Mouse (Mus musculus) CD4-positive naive resting alpha-beta T cell, adult 76 days (primary cell): ENCODE results near the gene Spdef. TPM values are rescaled to one million over a fixed set of nuclear protein-coding genes. Genes with fewer than 3 reads are reported as not detected.

Experiments
- total RNA-seq: library from RNA; stranded (reverse); gene quantifications from one replicate; pipeline ENCODE4 v1.2.4, GENCODE M21; 2023

The Spdef gene
- 1.2 TPM for total RNA-seq

GRCm38 (mm10) chr17:27728770-27729169, at the start of gene Spdef:
Spdef (minus strand) TSS chr17:27728955.

Other genes starting within 250 kb of the Spdef start
- not detected for gene Grm4, start 207.6 kb downstream of the Spdef start, total RNA-seq
- 41.8 TPM for gene Hmga1, start 172.5 kb downstream of the Spdef start, total RNA-seq
- 41.7 TPM for gene AI413582, start 163.2 kb downstream of the Spdef start, total RNA-seq
- gene Nudt3, start 105.5 kb downstream of the Spdef start, total RNA-seq = 86.4 TPM
- gene RPS10-NUDT3, start 93.7 kb downstream of the Spdef start, total RNA-seq = not detected
- gene Rps10, start 92.3 kb downstream of the Spdef start, total RNA-seq = 2,982 TPM
- gene Pacsin1, start 73.4 kb downstream of the Spdef start, total RNA-seq = 38.2 TPM
- gene D17Wsu92e, start 91.7 kb upstream of the Spdef start, total RNA-seq = 81.3 TPM
- 68.9 TPM for gene Snrpc, start 109.2 kb upstream of the Spdef start, total RNA-seq
- 4.4 TPM for gene Uhrf1bp1, start 127.5 kb upstream of the Spdef start, total RNA-seq
- gene Anks1, start 180.4 kb upstream of the Spdef start, total RNA-seq = 50.7 TPM
- gene Taf11, start 180.9 kb upstream of the Spdef start, total RNA-seq = 29.7 TPM